Mouse (Mus musculus) myocyte (in vitro differentiated cells): ENCODE data around the gene Ranbp2.

ENCODE experiments used
- MAX ChIP-seq: IDR thresholded peaks from one replicate; pipeline ENCODE4 v1.6.1; 2011; ENCODE audit warnings: low read depth, mild to moderate bottlenecking, control low read depth
- MYOD1 ChIP-seq, 3 experiments: IDR thresholded peaks; one replicate each; pipeline ENCODE4 v1.6.1; 2011; ENCODE audit warnings: control low read depth in 2 of 3, low read depth in 2 of 3, mild to moderate bottlenecking in 2 of 3, moderate library complexity in 1 of 3; ENCODE audit not compliant: insufficient read length in 2 of 3, control insufficient read depth in 1 of 3
- POLR2AphosphoS2 ChIP-seq: IDR thresholded peaks from one replicate; pipeline ENCODE4 v1.6.1; 2011; ENCODE audit warnings: low read depth, control low read depth; ENCODE audit not compliant: insufficient read length
- TCF12 ChIP-seq: IDR thresholded peaks from one replicate; pipeline ENCODE4 v1.6.1; 2011; ENCODE audit warnings: mild to moderate bottlenecking, control low read depth; ENCODE audit not compliant: poor library complexity, insufficient read depth, severe bottlenecking
- USF1 ChIP-seq: IDR thresholded peaks from one replicate; pipeline ENCODE4 v1.6.1; 2011; ENCODE audit warnings: low read depth, mild to moderate bottlenecking, control low read depth, moderate library complexity

GRCm38 (mm10) chr10:58496732-58497131 is 50.0 kb downstream of the Ranbp2 start:
- TF ChIP-seq POLR2AphosphoS2 (no peak), MAX (no peak), MYOD1 (IDR thresholded peaks at IDR 0.05; ENCODE audit: control insufficient read depth in 1 of 3, insufficient read length in 2 of 3, low read depth in 2 of 3) (no peak), USF1 (no peak), TCF12 (no peak)
